Mouse (Mus musculus): ENCODE measurements around the gene Ddb1.

DNA sequence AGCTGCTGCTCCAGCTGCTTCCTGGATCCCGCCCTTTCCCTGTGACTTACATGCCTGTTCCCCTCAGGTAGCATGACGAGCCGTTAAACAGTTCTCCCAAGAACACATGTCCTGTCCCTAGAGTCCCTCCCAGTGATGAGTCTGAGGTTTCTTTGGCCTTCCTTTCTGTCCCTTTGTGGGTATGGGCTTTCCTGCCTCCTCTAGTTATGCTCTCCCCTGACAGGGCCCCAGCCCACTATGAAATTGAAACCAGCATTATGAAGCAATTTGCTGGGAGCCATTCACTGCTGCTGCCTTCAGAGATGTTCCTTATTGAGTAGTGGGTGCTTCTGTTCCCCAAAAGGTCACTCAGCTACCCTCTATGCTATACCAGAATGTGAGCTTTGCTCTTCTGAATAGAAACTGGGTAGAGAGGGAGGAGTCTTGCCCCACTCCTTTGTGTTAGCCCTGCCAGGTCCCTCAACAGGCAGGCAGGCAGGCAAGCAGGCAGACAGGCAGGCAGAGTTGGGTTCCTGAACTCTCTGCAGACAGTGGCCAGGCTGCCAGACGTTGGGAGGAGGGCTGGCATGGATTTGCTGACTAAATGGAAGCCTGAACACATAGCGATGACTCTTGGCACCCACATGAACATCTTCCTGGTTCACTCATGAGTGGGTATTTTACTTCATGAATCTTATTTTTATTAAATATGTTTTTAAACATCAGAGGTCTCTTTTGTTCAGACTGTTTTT lies 15.8 kb upstream of the Ddb1 start:
- TF ChIP-seq CTCF (IDR thresholded peaks at IDR 0.05; ENCODE audit: extremely low read depth, insufficient read depth, insufficient read length, insufficient replicate concordance) (no peak), POLR2A (IDR thresholded peaks at IDR 0.05; ENCODE audit: low read depth, low read length) (no peak)
